Mouse (Mus musculus) bone marrow, adult 2 months (tissue): Measurements from ENCODE around the gene Tmem121b.

Source experiments
- CTCF ChIP-seq: fragments of 200-500 bp; IDR thresholded peaks from 2 replicates; pipeline ENCODE4 v1.5.1; 2011; ENCODE audit warnings: low read length, control low read depth; ENCODE audit not compliant: control insufficient read depth, insufficient read depth
- POLR2A ChIP-seq: fragments of 200-500 bp; IDR thresholded peaks from 2 replicates; pipeline ENCODE4 v1.6.1; 2011; ENCODE audit warnings: low read depth, mild to moderate bottlenecking, control low read depth, low read length, borderline replicate concordance; ENCODE audit not compliant: control insufficient read depth

GRCm38 (mm10) chr6:120541386-120541785 lies 47.8 kb upstream of the Tmem121b start:
- no peak for TF ChIP-seq CTCF
- TF ChIP-seq POLR2A = no peak
